Comparison of ENCODE assay signal across 24 mouse cellular contexts in the genomic region with DNA sequence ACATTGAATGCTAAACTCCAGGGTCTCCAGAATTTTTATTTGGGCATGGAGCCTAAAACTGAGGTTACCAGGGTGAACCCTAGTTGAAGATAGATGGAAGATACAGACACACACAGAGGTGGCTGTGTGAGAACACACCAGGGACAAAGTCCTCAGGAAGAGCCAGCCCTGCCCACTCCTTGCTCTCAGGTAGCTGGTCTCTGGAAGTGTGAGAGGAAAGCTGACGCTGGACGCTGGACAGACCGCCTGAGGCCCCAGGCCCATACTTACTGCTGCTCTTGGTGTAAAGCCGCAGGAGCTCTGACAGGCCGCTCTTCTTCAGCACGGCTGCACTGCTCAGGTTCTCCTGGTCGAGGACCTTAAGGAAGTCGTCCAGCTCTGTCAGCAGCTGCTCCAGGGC. TPM values are rescaled to one million over a fixed set of nuclear protein-coding genes. Genes with fewer than 3 reads are reported as not detected.
A peak's percentile ranks its signal among the peaks of the same experiment; 100 is the strongest.
DNase-seq lines count a peak whose midpoint lies in the region; ATAC-seq and TF ChIP-seq lines count a peak whose summit lies in the region.
"Had no signal": no experiment of that assay in that cellular context is flagged by ENCODE, and none has a peak within 500 bp of the region (broad histone marks: within the 10 kb centered on the region; RNA-seq: fewer than 3 reads in every experiment).

No protein-coding gene starts in this region.

- H3K4me3 ChIP-seq in cerebellum, adult 2 months (replicated peaks; ENCODE audit: insufficient read depth, low read depth, low read length), result no peak overlapping the region
- no peak overlapping the region for H3K4me3 ChIP-seq in hindbrain, embryonic 16.5 days (ENCODE audit: low read length)
- no peak overlapping the region for H3K4me3 ChIP-seq in hindbrain, embryonic 13.5 days
- no peak overlapping the region for H3K4me3 ChIP-seq in kidney, adult 2 months (ENCODE audit: insufficient read depth, low read depth, low read length)
- no peak overlapping the region for H3K4me3 ChIP-seq in intestine, embryonic 16.5 days (ENCODE audit: low read length)
- H3K4me3 ChIP-seq: embryonic facial prominence, embryonic 10.5 days; embryonic facial prominence, embryonic 12.5 days; forebrain, embryonic 13.5 days; forebrain, embryonic 15.5 days had no signal

- no peaks in the 10 kb centered on the region for H3K27me3 ChIP-seq in cerebellum, adult 2 months (ENCODE audit: control insufficient read depth, insufficient read depth, low read length)
- H3K27me3 ChIP-seq in hindbrain, embryonic 16.5 days (replicated peaks; ENCODE audit: control insufficient read depth, insufficient read depth, low read length), result no peaks in the 10 kb centered on the region
- H3K27me3 ChIP-seq in hindbrain, embryonic 13.5 days, result no peaks in the 10 kb centered on the region
- H3K27me3 ChIP-seq in kidney, adult 2 months (replicated peaks; ENCODE audit: control insufficient read depth, insufficient read depth, low read length), result no peaks in the 10 kb centered on the region
- H3K27me3 ChIP-seq in intestine, embryonic 16.5 days (replicated peaks; ENCODE audit: control insufficient read depth, insufficient read depth, low read length), result no peaks in the 10 kb centered on the region
- H3K27me3 ChIP-seq: CH12.LX; embryonic facial prominence, embryonic 12.5 days; forebrain, embryonic 13.5 days; forebrain, embryonic 15.5 days; Patski had no signal

- H3K27ac ChIP-seq in cerebellum, adult 2 months (ENCODE audit: insufficient read depth, low read length), result peak overlapping the region; percentile 42
- H3K27ac ChIP-seq in hindbrain, embryonic 16.5 days (ENCODE audit: low read depth, low read length), result no peak overlapping the region
- H3K27ac ChIP-seq in hindbrain, embryonic 13.5 days, result no peak overlapping the region
- H3K27ac ChIP-seq in kidney, adult 2 months (ENCODE audit: insufficient read depth, low read depth, low read length), result no peak overlapping the region
- 0 out of 2 replicates have a peak overlapping the region, but pooled peaks have one; percentile 24 for H3K27ac ChIP-seq in intestine, embryonic 16.5 days (ENCODE audit: low read length)
- H3K27ac ChIP-seq: embryonic facial prominence, embryonic 10.5 days; embryonic facial prominence, embryonic 12.5 days; forebrain, embryonic 13.5 days; forebrain, embryonic 15.5 days had no signal

- no peaks in the 10 kb centered on the region for H3K36me3 ChIP-seq in hindbrain, embryonic 16.5 days (ENCODE audit: control insufficient read depth, insufficient read depth, low read length)
- 0 out of 2 replicates have a peak, but pooled peaks cover under 1% of the 10 kb centered on the region for H3K36me3 ChIP-seq in hindbrain, embryonic 13.5 days
- no peaks in the 10 kb centered on the region for H3K36me3 ChIP-seq in kidney, adult 2 months (ENCODE audit: control insufficient read depth, insufficient read depth, low read length)
- H3K36me3 ChIP-seq in intestine, embryonic 16.5 days (ENCODE audit: control insufficient read depth, insufficient read depth, low read length), result no peaks in the 10 kb centered on the region
- H3K36me3 ChIP-seq: embryonic facial prominence, embryonic 10.5 days; embryonic facial prominence, embryonic 12.5 days; forebrain, embryonic 15.5 days; G1E had no signal

- H3K9me3 ChIP-seq in hindbrain, embryonic 16.5 days (ENCODE audit: control insufficient read depth, low read length), result no peaks in the 10 kb centered on the region
- H3K9me3 ChIP-seq in hindbrain, embryonic 13.5 days, result no peaks in the 10 kb centered on the region
- H3K9me3 ChIP-seq in intestine, embryonic 16.5 days (ENCODE audit: control insufficient read depth, low read length), result no peaks in the 10 kb centered on the region
- H3K9me3 ChIP-seq: embryonic facial prominence, embryonic 12.5 days; forebrain, embryonic 13.5 days; forebrain, embryonic 15.5 days; G1E had no signal

- H3K9ac ChIP-seq in hindbrain, embryonic 16.5 days (ENCODE audit: low read depth, low read length), result 0 out of 2 replicates have a peak overlapping the region, but pooled peaks have one; percentile 13
- no peak overlapping the region for H3K9ac ChIP-seq in hindbrain, embryonic 13.5 days
- H3K9ac ChIP-seq in intestine, embryonic 16.5 days (ENCODE audit: low read depth, low read length), result no peak overlapping the region
- H3K9ac ChIP-seq: embryonic facial prominence, embryonic 12.5 days; forebrain, embryonic 13.5 days; forebrain, embryonic 15.5 days had no signal

- no peak for TF ChIP-seq POLR2A in cerebellum, adult 2 months (IDR thresholded peaks at IDR 0.05; ENCODE audit: borderline replicate concordance, insufficient read depth, low read length)
- no peak for TF ChIP-seq POLR2A in kidney, adult 2 months (IDR thresholded peaks at IDR 0.05; ENCODE audit: low read depth, low read length)

- no peak for ATAC-seq in hindbrain, embryonic 16.5 days
- no peak for ATAC-seq in hindbrain, embryonic 13.5 days (ENCODE audit: low FRiP score)
- peak; percentile 73 for ATAC-seq in intestine, embryonic 16.5 days
- ATAC-seq: activated CD4-positive, CD25-positive, alpha-beta regulatory T cell, adult 4 months; CD4-positive, CD25-positive, alpha-beta regulatory T cell, adult 4 months; forebrain, embryonic 13.5 days; forebrain, embryonic 15.5 days; Patski had no signal

- 62% methylated on average over 8 of the region's 8 CpGs for WGBS in cerebellum, adult 2 months
- 79% methylated on average over 8 of the region's 8 CpGs for WGBS in hindbrain, embryonic 16.5 days
- WGBS in hindbrain, embryonic 13.5 days, result 72% methylated on average over 8 of the region's 8 CpGs
- WGBS in kidney, adult 2 months, result 59% methylated on average over 8 of the region's 8 CpGs
- WGBS in intestine, embryonic 16.5 days, result 53% methylated on average over 8 of the region's 8 CpGs

- peaks cover 65% of the 10 kb centered on the region for H3K4me1 ChIP-seq in cerebellum, adult 2 months (ENCODE audit: control insufficient read depth, insufficient read depth, low read length)
- H3K4me1 ChIP-seq in hindbrain, embryonic 16.5 days (ENCODE audit: control insufficient read depth, insufficient read depth, low read depth, low read length), result no peaks in the 10 kb centered on the region; the same call in 1 of the 2 replicates
- H3K4me1 ChIP-seq in hindbrain, embryonic 13.5 days (replicated peaks), result peaks cover 7% of the 10 kb centered on the region
- peaks cover 3% of the 10 kb centered on the region; the same call in 1 of the 2 replicates for H3K4me1 ChIP-seq in kidney, adult 2 months (ENCODE audit: control insufficient read depth, insufficient read depth, low read length)
- H3K4me1 ChIP-seq in intestine, embryonic 16.5 days (ENCODE audit: control insufficient read depth, insufficient read depth, low read length), result peaks cover 17% of the 10 kb centered on the region; the same call in 1 of the 2 replicates
- H3K4me1 ChIP-seq: embryonic facial prominence, embryonic 10.5 days; embryonic facial prominence, embryonic 12.5 days; forebrain, embryonic 13.5 days had no signal

- DNase-seq in cerebellum, adult 2 months, result no peak
- DNase-seq in cerebellum, adult 8-10 months, result no peak
- DNase-seq in kidney, adult 2 months, result peak; percentile 48
- DNase-seq in kidney, adult 9 months, result no peak
- DNase-seq: adrenal gland, adult 8-10 months; adrenal gland, postnatal 14 days; adrenal gland, postnatal 36 days; B cell, adult 2 months; cerebellum, adult 11-12 months; cerebellum, adult 9-10 months; cerebellum, postnatal 10 days; cerebellum, postnatal 25 days had no signal

- TF ChIP-seq CTCF in cerebellum, adult 2 months (IDR thresholded peaks at IDR 0.05; ENCODE audit: borderline replicate concordance, insufficient read depth, low read depth, low read length), result no peak
- TF ChIP-seq CTCF in kidney, adult 2 months (conservative IDR thresholded peaks at IDR 0.05; ENCODE audit: insufficient read depth, insufficient read length, low read depth, low read length), result no peak

- no peak overlapping the region for H3K4me2 ChIP-seq in hindbrain, embryonic 16.5 days (ENCODE audit: low read length)
- H3K4me2 ChIP-seq in hindbrain, embryonic 13.5 days, result no peak overlapping the region
- H3K4me2 ChIP-seq in intestine, embryonic 16.5 days (ENCODE audit: low read depth, low read length), result no peak overlapping the region
- H3K4me2 ChIP-seq: embryonic facial prominence, embryonic 12.5 days; forebrain, embryonic 13.5 days; forebrain, embryonic 15.5 days had no signal

RNA-seq across cellular contexts. Expression of gene Afap1l2, which starts 58.2 kb away (rescaled TPM):
- 43.3 and 50.1 TPM in 2 replicates for polyA plus RNA-seq in cerebellum, adult 2 months (2012; rRNA removed)
- 13.9 and 16.4 TPM in 2 replicates for polyA plus RNA-seq in hindbrain, embryonic 16.5 days (2015; fragmentation: Nextera tagmentation; extraction: Ambion mirVana)
- polyA plus RNA-seq in hindbrain, embryonic 13.5 days (2015; fragmentation: Nextera tagmentation; extraction: Ambion mirVana), result 9.5 and 12.2 TPM in 2 replicates
- 9.2 and 10.1 TPM in 2 replicates for polyA plus RNA-seq in kidney, adult 2 months (2012; rRNA removed)
- polyA plus RNA-seq in intestine, embryonic 16.5 days (2015; fragmentation: Nextera tagmentation; extraction: Ambion mirVana), result 16.5 and 16.9 TPM in 2 replicates
- polyA plus RNA-seq: activated CD4-positive, CD25-positive, alpha-beta regulatory T cell, adult 4 months; CD4-positive, CD25-positive, alpha-beta regulatory T cell, adult 4 months; G1E had no signal

Comparison
In these comparisons a context has a peak if more than half of its experiments do, and no peak if none do; other contexts are left out.
1. H3K27ac ChIP-seq: peak in cerebellum, adult 2 months (single experiment) and intestine, embryonic 16.5 days (single experiment); none in hindbrain, embryonic 16.5 days (single experiment), hindbrain, embryonic 13.5 days (single experiment) and kidney, adult 2 months (single experiment).